Mouse (Mus musculus) ovary, postnatal 14 days (tissue): ENCODE measurements around the gene Dennd6b.

Experiments
- DNase-seq: peaks from one replicate; pipeline ENCODE4 v3.0.0; 2022; ENCODE audit warnings: low spot score

Gene Dennd6b

GRCm38 (mm10) chr15:89181561-89182270 is 14.6 kb downstream of the Dennd6b start:
- DNase-seq = no peak

- peak; percentile 68 for DNase-seq
Observed at GRCm38 (mm10) chr15:89180571-89181229, 15.6 kb downstream of the Dennd6b start, which contains the start of gene Plxnb2. Gene Plxnb2, minus strand, starts transcription at chr15:89180788.

- no peak for DNase-seq
Observed at GRCm38 (mm10) chr15:89180081-89180541, 16.2 kb downstream of the Dennd6b start.

- DNase-seq = no peak
Observed at GRCm38 (mm10) chr15:89179630-89179964, 16.7 kb downstream of the Dennd6b start.

GRCm38 (mm10) chr15:89178954-89179629 is 17.2 kb downstream of the Dennd6b start:
- peak; percentile 65 for DNase-seq

- no peak for DNase-seq
Observed at GRCm38 (mm10) chr15:89178260-89178860, 17.9 kb downstream of the Dennd6b start.

- no peak for DNase-seq
Observed at GRCm38 (mm10) chr15:89177576-89178259, 18.6 kb downstream of the Dennd6b start.

GRCm38 (mm10) chr15:89177121-89177520 is 19.2 kb downstream of the Dennd6b start:
- DNase-seq = peak; percentile 84

GRCm38 (mm10) chr15:89175411-89176155 is 20.7 kb downstream of the Dennd6b start:
- DNase-seq = no peak

- DNase-seq = no peak
Observed at GRCm38 (mm10) chr15:89174889-89175339, 21.4 kb downstream of the Dennd6b start.

GRCm38 (mm10) chr15:89173906-89174214 is 22.4 kb downstream of the Dennd6b start:
- DNase-seq = no peak

- DNase-seq = no peak
Observed at GRCm38 (mm10) chr15:89173024-89173905, 23.0 kb downstream of the Dennd6b start.

GRCm38 (mm10) chr15:89172276-89172935 is 23.9 kb downstream of the Dennd6b start:
- no peak for DNase-seq

- DNase-seq = no peak
Observed at GRCm38 (mm10) chr15:89171526-89172051, 24.7 kb downstream of the Dennd6b start.

GRCm38 (mm10) chr15:89170102-89170501 is 26.2 kb downstream of the Dennd6b start:
- no peak for DNase-seq

GRCm38 (mm10) chr15:89169431-89169830 is 26.9 kb downstream of the Dennd6b start:
- DNase-seq = peak; percentile 58

GRCm38 (mm10) chr15:89168922-89169321 is 27.4 kb downstream of the Dennd6b start:
- DNase-seq = no peak

GRCm38 (mm10) chr15:89165478-89165877 is 30.8 kb downstream of the Dennd6b start:
- no peak for DNase-seq

- DNase-seq = no peak
Observed at GRCm38 (mm10) chr15:89161397-89161796, 34.9 kb downstream of the Dennd6b start.
